Comparison of ENCODE assay signal across 8 mouse cellular contexts in the genomic region with DNA sequence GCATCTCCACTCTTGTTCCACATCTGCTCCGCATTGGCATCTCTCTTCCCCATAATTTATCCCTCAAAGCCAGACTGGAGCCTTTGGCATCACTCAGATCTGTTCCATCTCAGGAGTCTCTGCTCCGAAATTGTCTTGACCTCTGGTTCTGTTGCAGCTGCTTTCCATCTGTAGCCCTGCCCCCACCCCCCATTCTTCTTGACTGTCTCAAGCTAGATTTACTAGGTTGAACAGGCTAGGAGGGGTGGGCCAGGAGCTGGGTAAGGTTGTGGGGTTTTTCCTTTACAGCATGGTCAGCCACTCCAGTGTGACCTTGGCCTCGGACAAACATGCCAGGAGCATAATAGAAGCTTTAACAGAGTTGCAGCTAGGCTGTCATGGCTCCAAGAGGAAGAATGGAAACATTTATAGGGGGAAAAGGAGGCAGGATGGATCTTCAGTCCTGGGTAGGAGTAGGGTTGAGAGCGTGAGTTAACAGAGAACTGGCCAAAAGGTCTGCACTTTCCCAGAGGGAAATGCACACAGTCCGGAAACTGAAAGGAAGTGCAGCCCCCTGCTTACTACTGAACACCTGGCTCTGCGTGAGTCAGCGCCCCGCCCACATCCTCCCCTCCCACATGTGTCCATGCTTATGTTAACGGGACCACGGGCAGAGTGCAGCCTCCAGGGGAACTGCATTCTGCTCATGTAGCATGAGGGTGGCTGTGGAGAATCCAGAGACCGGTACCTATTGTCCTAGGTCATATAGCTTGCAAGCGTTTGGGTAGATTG. TPM values are rescaled to one million over a fixed set of nuclear protein-coding genes. Genes with fewer than 3 reads are reported as not detected.
DNase-seq lines count a peak whose midpoint lies in the region; ATAC-seq lines count a peak whose summit lies in the region.

No protein-coding gene starts in this region.

- no peak overlapping the region for H3K27ac ChIP-seq in heart, embryonic 12.5 days (ENCODE audit: poor library complexity, severe bottlenecking)
- no peak overlapping the region for H3K27ac ChIP-seq in heart, embryonic 10.5 days
- peak overlapping the region; percentile 66 for H3K27ac ChIP-seq in embryonic facial prominence, embryonic 12.5 days
- no peak overlapping the region; the same call in 1 of the 2 replicates for H3K27ac ChIP-seq in limb, embryonic 13.5 days

- H3K4me3 ChIP-seq in heart, embryonic 12.5 days, result no peak overlapping the region
- H3K4me3 ChIP-seq in heart, embryonic 10.5 days, result no peak overlapping the region
- no peak overlapping the region for H3K4me3 ChIP-seq in embryonic facial prominence, embryonic 12.5 days
- no peak overlapping the region for H3K4me3 ChIP-seq in limb, embryonic 13.5 days

- no peaks in the 10 kb centered on the region for H3K9me3 ChIP-seq in heart, embryonic 12.5 days (replicated peaks)
- H3K9me3 ChIP-seq in heart, embryonic 10.5 days, result no peaks in the 10 kb centered on the region
- no peaks in the 10 kb centered on the region for H3K9me3 ChIP-seq in embryonic facial prominence, embryonic 12.5 days
- no peaks in the 10 kb centered on the region for H3K9me3 ChIP-seq in limb, embryonic 13.5 days

- peaks cover 7% of the 10 kb centered on the region; the same call in 1 of the 2 replicates for H3K4me1 ChIP-seq in heart, embryonic 12.5 days (replicated peaks)
- peaks cover 11% of the 10 kb centered on the region for H3K4me1 ChIP-seq in heart, embryonic 10.5 days
- H3K4me1 ChIP-seq in embryonic facial prominence, embryonic 12.5 days, result peaks cover 18% of the 10 kb centered on the region
- H3K4me1 ChIP-seq in limb, embryonic 13.5 days, result peaks cover 17% of the 10 kb centered on the region

- 58% methylated on average over 12 of the region's 12 CpGs for WGBS in heart, embryonic 12.5 days
- WGBS in heart, embryonic 10.5 days, result 63% methylated on average over 12 of the region's 12 CpGs
- WGBS in embryonic facial prominence, embryonic 12.5 days, result 32% methylated on average over 12 of the region's 12 CpGs
- 22% methylated on average over 12 of the region's 12 CpGs for WGBS in limb, embryonic 13.5 days

- no peak overlapping the region for H3K4me2 ChIP-seq in heart, embryonic 12.5 days
- peak overlapping the region; percentile 12 for H3K4me2 ChIP-seq in embryonic facial prominence, embryonic 12.5 days (replicated peaks)
- H3K4me2 ChIP-seq in limb, embryonic 13.5 days (replicated peaks), result peak overlapping the region; percentile 34

- no peaks in the 10 kb centered on the region for H3K27me3 ChIP-seq in heart, embryonic 12.5 days (replicated peaks)
- H3K27me3 ChIP-seq in heart, embryonic 10.5 days (ENCODE audit: insufficient read depth, poor library complexity, severe bottlenecking), result no peaks in the 10 kb centered on the region
- H3K27me3 ChIP-seq in embryonic facial prominence, embryonic 12.5 days, result no peaks in the 10 kb centered on the region
- no peaks in the 10 kb centered on the region for H3K27me3 ChIP-seq in limb, embryonic 13.5 days

- peak; percentile 75 for ATAC-seq in heart, embryonic 12.5 days (ENCODE audit: insufficient number of reproducible peaks, low FRiP score)
- peak; percentile 45; the same call in 1 of the 2 replicates for ATAC-seq in embryonic facial prominence, embryonic 12.5 days (ENCODE audit: insufficient number of reproducible peaks, insufficient read depth, low FRiP score, low TSS enrichment)
- peak; percentile 48; the same call in 1 of the 2 replicates for ATAC-seq in limb, embryonic 13.5 days (ENCODE audit: low FRiP score, low read depth)
- no peak for ATAC-seq in cerebellum, adult (ENCODE audit: insufficient number of reproducible peaks, low FRiP score, low TSS enrichment)

- no peak overlapping the region for H3K9ac ChIP-seq in heart, embryonic 12.5 days
- H3K9ac ChIP-seq in embryonic facial prominence, embryonic 12.5 days, result no peak overlapping the region
- no peak overlapping the region for H3K9ac ChIP-seq in limb, embryonic 13.5 days

- no peak for DNase-seq in heart, embryonic 10.5 days (ENCODE audit: low spot score)
- peak; percentile 76 for DNase-seq in CD4-positive, CD25-positive, alpha-beta regulatory T cell, adult 2 months (ENCODE audit: low read depth, low spot score)
- no peak for DNase-seq in spleen, postnatal 36 days (ENCODE audit: low spot score in 2 of 2)
- DNase-seq in cerebellum, adult 18-20 months, result no peak

- no peaks in the 10 kb centered on the region for H3K36me3 ChIP-seq in heart, embryonic 12.5 days
- no peaks in the 10 kb centered on the region for H3K36me3 ChIP-seq in heart, embryonic 10.5 days
- H3K36me3 ChIP-seq in embryonic facial prominence, embryonic 12.5 days, result no peaks in the 10 kb centered on the region
- no peaks in the 10 kb centered on the region for H3K36me3 ChIP-seq in limb, embryonic 13.5 days

RNA-seq across cellular contexts. Expression of a gene that starts 30.6 kb away (rescaled TPM):
- polyA plus RNA-seq in heart, embryonic 12.5 days (2016; fragmentation: Nextera tagmentation; extraction: Ambion mirVana), result 5.4 and 6.4 TPM in 2 replicates
- polyA plus RNA-seq in heart, embryonic 10.5 days (2016; fragmentation: Nextera tagmentation; extraction: Ambion mirVana), result 4.0 and 8.5 TPM in 2 replicates
- polyA plus RNA-seq in embryonic facial prominence, embryonic 12.5 days (2016; fragmentation: Nextera tagmentation; extraction: Ambion mirVana), result 40.6 and 42.5 TPM in 2 replicates
- polyA plus RNA-seq in limb, embryonic 13.5 days (2015; fragmentation: Nextera tagmentation; extraction: Ambion mirVana), result 21.4 and 22.4 TPM in 2 replicates
